12 mouse cellular contexts compared by ENCODE assay signal in genomic region chr12:98720628-98721027, GRCm38 (mm10). TPM values are rescaled to one million over a fixed set of nuclear protein-coding genes. Genes with fewer than 3 reads are reported as not detected.
DNase-seq lines count a peak whose midpoint lies in the region; ATAC-seq lines count a peak whose summit lies in the region.
"Had no signal": no experiment of that assay in that cellular context is flagged by ENCODE, and none has a peak within 500 bp of the region (broad histone marks: within the 10 kb centered on the region; RNA-seq: fewer than 3 reads in every experiment).

No protein-coding gene starts in this region.

- ATAC-seq in heart, embryonic 13.5 days (ENCODE audit: extremely low read depth, insufficient number of reproducible peaks, low FRiP score, low TSS enrichment) = no peak
- ATAC-seq in limb, embryonic 13.5 days (ENCODE audit: low FRiP score, low read depth) = peak; percentile 81; the same call in 1 of the 2 replicates
- peak; percentile 71; the same call in 1 of the 2 replicates for ATAC-seq in neural tube, embryonic 14.5 days (ENCODE audit: low read depth)
- ATAC-seq: CD4-positive, CD25-positive, alpha-beta regulatory T cell, adult 4 months; intestine, postnatal 0 days had no signal

- H3K9ac ChIP-seq in heart, embryonic 13.5 days = no peak overlapping the region
- no peak overlapping the region for H3K9ac ChIP-seq in limb, embryonic 13.5 days
- no peak overlapping the region for H3K9ac ChIP-seq in neural tube, embryonic 14.5 days (replicated peaks; ENCODE audit: low read depth, low read length)
- H3K9ac ChIP-seq: stomach, embryonic 15.5 days had no signal

- no peaks in the 10 kb centered on the region for H3K27me3 ChIP-seq in heart, embryonic 13.5 days (replicated peaks)
- H3K27me3 ChIP-seq in limb, embryonic 13.5 days = no peaks in the 10 kb centered on the region
- H3K27me3 ChIP-seq in limb, embryonic 10.5 days (ENCODE audit: low read depth, poor library complexity, severe bottlenecking) = no peaks in the 10 kb centered on the region
- no peaks in the 10 kb centered on the region for H3K27me3 ChIP-seq in neural tube, embryonic 14.5 days (ENCODE audit: control insufficient read depth, insufficient read depth, low read length)
- H3K27me3 ChIP-seq: stomach, embryonic 15.5 days had no signal

- 49% methylated on average over 3 of the region's 3 CpGs for WGBS in heart, embryonic 13.5 days
- 23% methylated on average over 3 of the region's 3 CpGs for WGBS in limb, embryonic 13.5 days
- 85% methylated on average over 3 of the region's 3 CpGs for WGBS in limb, embryonic 10.5 days
- WGBS in neural tube, embryonic 14.5 days = 40% methylated on average over 3 of the region's 3 CpGs

- H3K27ac ChIP-seq in heart, embryonic 13.5 days (replicated peaks) = peak overlapping the region; percentile 49
- H3K27ac ChIP-seq in limb, embryonic 13.5 days = no peak overlapping the region
- H3K27ac ChIP-seq in limb, embryonic 10.5 days = no peak overlapping the region
- H3K27ac ChIP-seq in neural tube, embryonic 14.5 days (ENCODE audit: low read depth, low read length) = no peak overlapping the region
- H3K27ac ChIP-seq: stomach, embryonic 15.5 days had no signal

- DNase-seq in heart, adult 9 months (ENCODE audit: low spot score in 2 of 2) = no peak
- no peak for DNase-seq in limb, embryonic 10.5 days (ENCODE audit: low spot score)
- DNase-seq in cerebellum, adult 9-11 months = peak; percentile 74
- DNase-seq in urinary bladder, adult 2 months (ENCODE audit: low spot score) = no peak
- DNase-seq in right cerebral cortex, postnatal 14 days = no peak
- DNase-seq: lung, adult 2 months had no signal

- peaks cover 6% of the 10 kb centered on the region; the same call in 1 of the 2 replicates for H3K36me3 ChIP-seq in heart, embryonic 13.5 days
- H3K36me3 ChIP-seq in limb, embryonic 13.5 days = no peaks in the 10 kb centered on the region
- no peaks in the 10 kb centered on the region for H3K36me3 ChIP-seq in limb, embryonic 10.5 days
- no peaks in the 10 kb centered on the region for H3K36me3 ChIP-seq in neural tube, embryonic 14.5 days (ENCODE audit: control insufficient read depth, insufficient read depth, low read length)
- H3K36me3 ChIP-seq: stomach, embryonic 15.5 days had no signal

- peaks cover 27% of the 10 kb centered on the region for H3K4me1 ChIP-seq in heart, embryonic 13.5 days
- peaks cover 14% of the 10 kb centered on the region for H3K4me1 ChIP-seq in limb, embryonic 13.5 days
- H3K4me1 ChIP-seq in limb, embryonic 10.5 days = no peaks in the 10 kb centered on the region
- 0 out of 2 replicates have a peak, but pooled peaks cover 3% of the 10 kb centered on the region for H3K4me1 ChIP-seq in neural tube, embryonic 14.5 days (ENCODE audit: control insufficient read depth, insufficient read depth, low read length)
- H3K4me1 ChIP-seq: stomach, embryonic 15.5 days had no signal

- no peak overlapping the region for H3K4me2 ChIP-seq in heart, embryonic 13.5 days
- no peak overlapping the region for H3K4me2 ChIP-seq in limb, embryonic 13.5 days (replicated peaks)
- H3K4me2 ChIP-seq in neural tube, embryonic 14.5 days (ENCODE audit: low read depth, low read length) = no peak overlapping the region
- H3K4me2 ChIP-seq: stomach, embryonic 15.5 days had no signal

- H3K4me3 ChIP-seq in heart, embryonic 13.5 days = no peak overlapping the region
- no peak overlapping the region for H3K4me3 ChIP-seq in limb, embryonic 13.5 days
- no peak overlapping the region for H3K4me3 ChIP-seq in limb, embryonic 10.5 days
- H3K4me3 ChIP-seq in neural tube, embryonic 14.5 days (ENCODE audit: low read depth, low read length) = no peak overlapping the region
- H3K4me3 ChIP-seq: stomach, embryonic 15.5 days had no signal

- H3K9me3 ChIP-seq in heart, embryonic 13.5 days = no peaks in the 10 kb centered on the region
- H3K9me3 ChIP-seq in limb, embryonic 13.5 days = no peaks in the 10 kb centered on the region
- no peaks in the 10 kb centered on the region for H3K9me3 ChIP-seq in limb, embryonic 10.5 days (replicated peaks)
- H3K9me3 ChIP-seq in neural tube, embryonic 14.5 days (ENCODE audit: control insufficient read depth, low read length) = no peaks in the 10 kb centered on the region
- H3K9me3 ChIP-seq: stomach, embryonic 15.5 days had no signal

RNA-seq across cellular contexts. Expression of gene Ptpn21, which starts 16.6 kb away (rescaled TPM):
- 9.0 and 9.3 TPM in 2 replicates for polyA plus RNA-seq in heart, embryonic 13.5 days (2015; fragmentation: Nextera tagmentation; extraction: Ambion mirVana)
- polyA plus RNA-seq in limb, embryonic 13.5 days (2015; fragmentation: Nextera tagmentation; extraction: Ambion mirVana) = 6.1 and 7.6 TPM in 2 replicates
- polyA plus RNA-seq in limb, embryonic 10.5 days (2016; fragmentation: Nextera tagmentation; extraction: Ambion mirVana) = 5.1 and 6.0 TPM in 2 replicates
- polyA plus RNA-seq in neural tube, embryonic 14.5 days (2014; fragmentation: Nextera tagmentation; extraction: Ambion mirVana) = 4.2 and 4.7 TPM in 2 replicates
- 22.1 and 25.3 TPM in 2 replicates for polyA plus RNA-seq in urinary bladder, adult 2 months (2012; rRNA removed)

RNA-seq across cellular contexts. Expression of gene Zc3h14, which starts 26.1 kb away (rescaled TPM):
- polyA plus RNA-seq in heart, embryonic 13.5 days (2015; fragmentation: Nextera tagmentation; extraction: Ambion mirVana) = 81.7 and 84.2 TPM in 2 replicates
- polyA plus RNA-seq in limb, embryonic 13.5 days (2015; fragmentation: Nextera tagmentation; extraction: Ambion mirVana) = 129 and 136 TPM in 2 replicates
- 127 and 141 TPM in 2 replicates for polyA plus RNA-seq in limb, embryonic 10.5 days (2016; fragmentation: Nextera tagmentation; extraction: Ambion mirVana)
- polyA plus RNA-seq in neural tube, embryonic 14.5 days (2014; fragmentation: Nextera tagmentation; extraction: Ambion mirVana) = 126 and 137 TPM in 2 replicates
- 72.8 and 84.4 TPM in 2 replicates for polyA plus RNA-seq in urinary bladder, adult 2 months (2012; rRNA removed)
